In genomic region chr4:150035280-150035679, GRCm38 (mm10) we compare ENCODE assay signal across 8 mouse cellular contexts. TPM values are rescaled to one million over a fixed set of nuclear protein-coding genes. Genes with fewer than 3 reads are reported as not detected.
DNase-seq lines count a peak whose midpoint lies in the region; ATAC-seq and TF ChIP-seq lines count a peak whose summit lies in the region.

No protein-coding gene starts in this region.

- TF ChIP-seq CTCF in E14TG2a.4 (conservative IDR thresholded peaks at IDR 0.05; ENCODE audit: low read length) = peak; percentile 96

- WGBS in embryonic facial prominence, embryonic 10.5 days = 15% methylated on average over 10 of the region's 10 CpGs

- H3K27ac ChIP-seq in embryonic facial prominence, embryonic 10.5 days (replicated peaks) = no peak overlapping the region

- no peaks in the 10 kb centered on the region for H3K9me3 ChIP-seq in E14TG2a.4 (ENCODE audit: low read length)
- H3K9me3 ChIP-seq in embryonic facial prominence, embryonic 10.5 days = no peaks in the 10 kb centered on the region

- peak; percentile 83 for ATAC-seq in megakaryocyte, adult 5-6 weeks (ENCODE audit: poor library complexity, severe bottlenecking)
- ATAC-seq in activated CD4-positive, CD25-positive, alpha-beta regulatory T cell, adult 4 months = no peak

- no peak overlapping the region for H3K4me3 ChIP-seq in E14TG2a.4 (replicated peaks; ENCODE audit: low read length)
- no peak overlapping the region for H3K4me3 ChIP-seq in embryonic facial prominence, embryonic 10.5 days

- DNase-seq in adrenal gland, postnatal 10 days = peak; percentile 93
- peak; percentile 87 for DNase-seq in embryonic facial prominence, embryonic 10.5 days (ENCODE audit: low spot score)
- DNase-seq in heart, postnatal 4 days = peak; percentile 94
- peak; percentile 85 to 99 for DNase-seq in layer of hippocampus, postnatal 25 days (ENCODE audit: extremely low spot score in 1 of 2, low spot score in 1 of 2)
- DNase-seq in spleen, adult 12 weeks (ENCODE audit: low spot score) = peak; percentile 58

- peaks cover 49% of the 10 kb centered on the region for H3K27me3 ChIP-seq in E14TG2a.4 (ENCODE audit: insufficient read depth, low read length)
- H3K27me3 ChIP-seq in embryonic facial prominence, embryonic 10.5 days (replicated peaks; ENCODE audit: low read depth, poor library complexity, severe bottlenecking) = peaks cover 77% of the 10 kb centered on the region

- peaks cover 54% of the 10 kb centered on the region for H3K4me1 ChIP-seq in E14TG2a.4 (replicated peaks; ENCODE audit: low read depth, low read length)
- H3K4me1 ChIP-seq in embryonic facial prominence, embryonic 10.5 days = peaks cover 22% of the 10 kb centered on the region

- no peaks in the 10 kb centered on the region for H3K36me3 ChIP-seq in E14TG2a.4 (ENCODE audit: insufficient read depth, low read length)
- H3K36me3 ChIP-seq in embryonic facial prominence, embryonic 10.5 days (replicated peaks) = no peaks in the 10 kb centered on the region

RNA-seq across cellular contexts. Expression of gene H6pd, which starts 26.5 kb away (rescaled TPM):
- 100 to 1,000 TPM; 102 to 133 TPM for total RNA-seq in adrenal gland, postnatal 10 days (2021)
- polyA plus RNA-seq in embryonic facial prominence, embryonic 10.5 days (2016; fragmentation: Nextera tagmentation; extraction: Ambion mirVana) = 4.9 and 5.3 TPM in 2 replicates
- total RNA-seq in heart, postnatal 4 days (2021) = 10 to 100 TPM; 34.1 to 35.2 TPM
- total RNA-seq in layer of hippocampus, postnatal 25 days (2021) = 1 to 10 TPM; 8.8 to 9.1 TPM
- total RNA-seq in megakaryocyte, adult 5-6 weeks (2015) = 14.4 and 16.1 TPM in 2 replicates
- 26.1 and 32.7 TPM in 2 replicates for total RNA-seq in megakaryocyte, adult 5-6 weeks (2017)
- polyA plus RNA-seq in activated CD4-positive, CD25-positive, alpha-beta regulatory T cell, adult 4 months (2017; shearing (Covaris generic)) = 1 to 10 TPM; 5.3 to 5.4 TPM

RNA-seq across cellular contexts. Expression of gene Gpr157, which starts 51.9 kb away (rescaled TPM):
- 1 to 10 TPM; 2.7 to 4.9 TPM for total RNA-seq in adrenal gland, postnatal 10 days (2021)
- polyA plus RNA-seq in embryonic facial prominence, embryonic 10.5 days (2016; fragmentation: Nextera tagmentation; extraction: Ambion mirVana) = 0.49 and 0.55 TPM in 2 replicates
- total RNA-seq in heart, postnatal 4 days (2021) = 10 to 100 TPM; 14.1 to 19.8 TPM
- total RNA-seq in layer of hippocampus, postnatal 25 days (2021) = 1 to 10 TPM; 1.1 to 1.8 TPM
- total RNA-seq in megakaryocyte, adult 5-6 weeks (2015) = 1.0 and 1.9 TPM in 2 replicates
- total RNA-seq in megakaryocyte, adult 5-6 weeks (2017) = 1.6 and 2.6 TPM in 2 replicates
- under 1 TPM; 0.33 to 0.42 TPM for polyA plus RNA-seq in activated CD4-positive, CD25-positive, alpha-beta regulatory T cell, adult 4 months (2017; shearing (Covaris generic))
